Mouse (Mus musculus): ENCODE measurements around the gene Pdzd7.

- TF ChIP-seq CTCF (IDR thresholded peaks at IDR 0.05; ENCODE audit: borderline replicate concordance, extremely low read depth, insufficient read depth, insufficient read length) = no peak
- TF ChIP-seq POLR2A (IDR thresholded peaks at IDR 0.05; ENCODE audit: borderline replicate concordance, extremely low read depth, insufficient read depth, insufficient read length, poor library complexity, severe bottlenecking) = no peak
Observed at GRCm38 (mm10) chr19:44997786-44998185, 47.7 kb downstream of the Pdzd7 start.
